Mouse (Mus musculus): ENCODE results near the gene R3hdm2. TPM values are rescaled to one million over a fixed set of nuclear protein-coding genes. Genes with fewer than 3 reads are reported as not detected.

The R3hdm2 gene
- total RNA-seq, 2 experiments from 2014 or later: 158 to 165 TPM

GRCm38 (mm10) chr10:127420131-127420530 is 40.0 kb downstream of the R3hdm2 start:
- intact Hi-C loops (cut with DNase I): no loop called here

GRCm38 (mm10) chr10:127420676-127421353 is 40.7 kb downstream of the R3hdm2 start:
- intact Hi-C loops (cut with DNase I): no loop called here
- no peak for DNase-seq

More at GRCm38 (mm10) chr10:127420131-127420530, 40.0 kb downstream of the R3hdm2 start:
- DNase-seq: no peak

DNA sequence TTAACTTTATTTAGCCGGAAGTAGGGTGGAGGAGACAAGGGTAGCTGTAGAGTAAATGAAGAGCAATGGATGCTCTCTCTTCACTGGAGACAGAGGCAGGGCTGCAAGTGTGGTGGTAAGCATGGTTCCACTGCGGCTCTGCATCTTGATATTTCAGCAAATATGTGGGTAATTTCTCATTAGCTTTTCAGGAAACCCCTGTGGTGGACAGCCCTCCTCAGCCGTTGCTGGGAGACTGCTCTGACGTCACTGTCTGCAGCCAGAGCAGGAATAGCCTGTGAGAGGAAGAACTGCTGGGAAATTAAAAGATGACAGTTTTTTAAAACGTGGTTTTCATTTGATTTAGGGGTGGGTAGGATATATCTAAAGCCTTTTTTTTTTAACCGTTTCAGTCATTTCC is 41.9 kb downstream of the R3hdm2 start:
- DNase-seq: peak; percentile 39
- intact Hi-C loops (cut with DNase I): no loop called here

DNA sequence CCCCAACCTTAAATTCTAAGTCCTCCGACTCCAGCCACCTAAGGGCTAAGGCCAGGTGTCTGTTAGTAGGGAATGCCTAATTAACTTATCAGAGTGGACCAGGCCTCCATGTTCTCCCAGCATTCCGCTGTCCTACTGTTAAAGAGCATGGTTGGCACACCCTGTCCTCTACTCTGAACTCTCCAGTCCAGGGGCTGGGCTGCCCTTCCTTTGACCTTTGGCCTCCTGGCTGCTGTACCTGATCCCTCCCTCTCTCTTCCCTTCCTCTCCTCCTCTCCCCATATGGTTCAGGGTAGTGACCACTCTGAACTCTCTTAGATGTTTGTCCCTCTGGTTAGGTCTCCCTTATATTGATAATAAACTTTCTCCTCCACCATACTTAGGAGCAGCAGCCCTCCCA is 45.7 kb downstream of the R3hdm2 start:
- intact Hi-C loops (cut with DNase I): no loop called here
- DNase-seq: no peak

DNA sequence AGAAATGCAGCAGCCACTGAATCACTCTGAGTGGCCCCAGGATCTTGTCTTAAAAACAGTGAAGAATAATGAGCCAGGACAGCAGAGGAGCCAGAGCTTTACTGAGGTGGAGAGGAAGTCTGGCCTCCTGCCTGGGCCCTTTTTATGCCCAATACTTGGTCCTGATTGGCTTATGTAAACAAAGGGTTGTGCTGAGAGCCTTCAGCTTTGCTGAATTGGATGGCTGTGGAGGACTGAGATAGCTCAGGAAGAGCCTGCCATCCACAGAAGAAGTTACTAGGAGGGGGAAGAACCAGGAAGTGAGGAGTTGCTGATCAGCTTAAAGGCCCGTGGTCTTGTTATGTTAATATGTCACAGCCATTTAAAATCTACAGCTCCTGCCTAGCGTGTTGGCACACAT is 46.5 kb downstream of the R3hdm2 start:
- DNase-seq: peak; percentile 12
- intact Hi-C loops (cut with DNase I): no loop called here

GRCm38 (mm10) chr10:127427107-127427506 is 47.0 kb downstream of the R3hdm2 start:
- intact Hi-C loops (cut with DNase I): no loop called here

GRCm38 (mm10) chr10:127427987-127428386 is 47.9 kb downstream of the R3hdm2 start:
- DNase-seq: no peak
- intact Hi-C loops (cut with DNase I): no loop called here

More at GRCm38 (mm10) chr10:127427107-127427506, 47.0 kb downstream of the R3hdm2 start:
- DNase-seq: no peak

DNA sequence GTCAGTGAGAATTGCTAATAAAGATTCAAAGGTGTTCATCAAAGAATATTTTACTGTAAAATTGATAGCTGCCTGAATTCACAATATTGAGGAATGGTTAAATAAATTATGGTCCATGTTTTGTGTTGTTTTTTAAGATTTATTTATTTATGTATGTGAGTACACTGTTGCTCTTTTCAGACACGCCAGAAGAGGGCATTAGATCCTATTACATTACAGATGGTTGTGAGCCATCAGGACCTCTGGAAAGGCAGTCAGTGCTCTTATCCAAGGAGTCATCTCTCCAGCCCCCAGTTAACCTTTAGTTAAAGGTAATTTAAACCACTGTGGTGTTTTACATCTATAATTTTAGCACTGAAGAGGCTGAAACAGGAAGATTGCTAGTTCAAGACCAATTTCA is 49.4 kb downstream of the R3hdm2 start:
- intact Hi-C loops (cut with DNase I): no loop called here
- no peak for DNase-seq

GRCm38 (mm10) chr10:127432466-127432865 is 52.3 kb downstream of the R3hdm2 start:
- intact Hi-C loops (cut with DNase I): no loop called here
- no peak for DNase-seq

GRCm38 (mm10) chr10:127437354-127438113 is 57.4 kb downstream of the R3hdm2 start:
- DNase-seq: no peak
- intact Hi-C loops (cut with DNase I): no loop called here

- intact Hi-C loops (cut with DNase I): no loop called here
- DNase-seq: no peak
Measured at GRCm38 (mm10) chr10:127453701-127454100, 73.6 kb downstream of the R3hdm2 start.

- intact Hi-C loops (cut with DNase I): no loop called here
- DNase-seq: no peak
Measured at GRCm38 (mm10) chr10:127462411-127463096, 82.4 kb downstream of the R3hdm2 start.

DNA sequence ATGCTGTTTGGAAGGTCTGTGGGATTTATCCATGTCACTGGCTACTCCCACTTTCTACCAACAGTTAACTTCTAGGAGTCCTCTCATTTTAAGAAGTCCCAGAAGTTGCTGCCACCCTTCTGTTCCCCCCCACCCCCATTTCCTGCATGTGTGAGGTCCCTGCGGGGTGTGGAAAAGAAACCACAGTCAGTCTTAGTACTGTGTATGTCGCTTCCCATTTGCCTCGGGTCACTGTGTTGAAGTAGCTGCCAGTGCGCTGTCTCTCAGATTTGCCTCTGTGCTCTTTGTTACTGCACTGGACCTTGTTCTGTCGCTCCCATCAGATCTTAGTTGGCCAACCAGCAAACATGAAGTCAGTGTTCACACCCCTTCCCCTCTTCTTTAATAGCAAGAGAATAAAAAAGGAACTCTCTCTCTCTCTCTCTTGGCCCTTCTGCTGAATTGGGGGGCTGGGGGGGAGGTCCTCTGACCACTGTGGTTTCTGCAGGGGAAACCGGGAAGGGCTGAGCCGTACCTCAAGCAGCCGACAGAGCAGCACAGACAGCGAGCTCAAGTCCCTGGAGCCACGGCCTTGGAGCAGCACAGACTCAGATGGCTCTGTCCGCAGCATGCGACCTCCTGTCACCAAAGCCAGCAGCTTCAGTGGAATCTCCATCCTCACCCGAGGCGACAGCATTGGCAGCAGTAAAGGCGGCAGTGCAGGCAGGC is 91.3 kb downstream of the R3hdm2 start:
- intact Hi-C loops (cut with DNase I): no loop called here
- no peak for DNase-seq

DNA sequence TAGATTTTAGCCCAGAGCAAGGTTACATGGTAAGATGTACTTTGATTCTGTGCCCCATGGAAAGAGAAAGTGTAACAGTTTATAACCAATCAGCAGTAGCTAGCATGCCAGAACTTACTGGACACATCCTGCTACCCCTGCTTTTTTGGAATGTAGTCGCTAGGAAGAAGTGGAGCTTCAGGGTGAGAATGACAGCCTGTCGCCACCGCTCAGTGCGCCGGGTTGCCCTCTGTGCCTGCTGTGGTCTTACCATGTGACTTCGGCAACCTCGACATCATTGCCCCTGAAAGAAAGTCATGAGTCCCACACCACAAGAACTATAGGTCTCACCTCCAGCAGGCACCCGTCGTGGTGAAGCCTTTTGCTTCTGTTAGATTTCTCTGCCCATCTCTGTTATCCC is 92.6 kb downstream of the R3hdm2 start:
- intact Hi-C loops (cut with DNase I): no loop called here
- no peak for DNase-seq

- DNase-seq: no peak
- intact Hi-C loops (cut with DNase I): no loop called here
Measured at GRCm38 (mm10) chr10:127475175-127475574, 95.0 kb downstream of the R3hdm2 start.

DNA sequence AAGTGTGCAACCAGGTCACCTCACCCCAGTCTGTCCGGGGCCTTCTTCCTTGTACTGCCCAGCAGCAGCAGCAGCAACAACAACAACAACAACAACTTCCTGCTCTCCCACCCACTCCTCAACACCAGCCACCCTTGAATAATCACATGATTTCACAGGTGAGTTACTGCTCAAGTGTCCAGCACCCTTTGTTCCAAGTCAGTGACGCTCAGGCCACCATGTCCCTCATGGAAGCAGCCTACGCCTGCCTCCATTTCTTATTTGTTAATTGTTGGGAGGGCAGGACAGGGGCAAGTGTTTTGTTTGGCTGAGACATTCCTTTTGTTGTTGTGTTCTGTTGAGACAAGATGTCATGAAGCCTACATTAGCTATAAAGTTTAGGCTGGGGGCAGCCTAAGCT is 96.4 kb downstream of the R3hdm2 start:
- no peak for DNase-seq
- intact Hi-C loops (cut with DNase I): no loop called here

GRCm38 (mm10) chr10:127477301-127477700 is 97.2 kb downstream of the R3hdm2 start:
- DNase-seq: no peak
- intact Hi-C loops (cut with DNase I): no loop called here

DNA sequence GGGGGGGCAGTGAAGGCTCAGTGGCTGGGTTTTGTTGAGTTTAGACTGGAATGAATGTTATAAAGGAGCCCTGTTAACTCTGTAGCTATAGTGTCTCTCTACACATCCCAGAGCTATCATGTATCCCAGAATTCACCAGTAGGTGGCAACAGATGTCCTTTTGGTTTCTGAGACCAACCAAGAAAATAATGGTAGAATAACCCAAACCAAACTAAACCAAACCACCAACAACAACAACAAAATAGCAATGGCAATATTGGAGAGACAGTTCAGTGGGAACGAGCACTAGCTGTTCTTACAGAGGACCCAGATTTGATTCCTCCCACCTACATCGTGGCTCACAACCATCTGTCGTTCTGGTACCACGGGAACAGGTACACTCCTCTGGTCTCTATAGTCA is 99.0 kb downstream of the R3hdm2 start:
- DNase-seq: no peak
- intact Hi-C loops (cut with DNase I): no loop called here

DNA sequence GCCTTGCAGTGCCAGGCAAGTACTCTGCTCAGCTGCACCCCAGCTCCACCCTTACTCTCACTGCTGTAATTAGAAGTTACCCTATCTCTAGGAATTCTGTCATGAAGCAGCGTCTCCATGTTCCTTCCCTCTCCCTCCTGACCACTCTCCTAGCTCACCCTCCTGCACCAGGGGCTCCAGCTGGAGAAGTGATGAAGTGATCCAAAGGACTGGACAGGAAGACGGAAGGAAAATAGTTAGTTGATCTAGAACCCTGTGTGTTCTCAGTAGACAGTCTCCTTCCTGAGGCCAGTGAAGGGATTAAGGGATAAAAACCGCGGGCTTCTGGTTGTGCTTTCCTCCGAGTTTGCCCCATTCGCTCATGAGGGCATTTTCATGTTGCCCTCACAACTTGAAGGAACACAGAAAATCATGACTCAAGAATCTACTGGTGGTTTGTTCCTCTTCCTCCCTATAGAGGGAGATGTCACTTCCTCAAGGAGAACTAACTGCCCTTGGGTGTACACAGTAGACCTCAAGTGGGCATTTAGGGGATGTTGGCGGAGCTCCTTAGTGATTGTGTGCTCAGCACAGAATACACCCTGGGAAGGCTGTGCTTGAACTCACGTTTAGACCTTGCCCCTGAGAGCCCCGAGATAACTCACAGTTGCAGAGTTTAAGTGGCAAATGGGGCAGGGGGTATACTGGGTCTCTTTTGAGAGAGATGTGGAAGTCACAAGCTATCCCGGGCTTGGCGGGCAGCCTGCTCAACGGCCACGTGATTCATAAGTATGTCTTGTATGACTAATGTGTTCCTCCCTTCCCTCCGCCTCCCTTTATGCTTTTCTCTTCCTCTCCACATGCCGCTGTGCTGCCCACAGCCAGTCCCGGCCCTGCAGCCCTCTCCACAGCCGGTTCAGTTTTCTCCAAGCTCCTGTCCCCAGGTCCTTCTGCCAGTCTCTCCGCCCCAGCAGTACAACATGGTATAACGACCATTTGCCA is 101.0 kb downstream of the R3hdm2 start:
- peak; percentile 36 for DNase-seq
- intact Hi-C loops (cut with DNase I): no loop called here

DNA sequence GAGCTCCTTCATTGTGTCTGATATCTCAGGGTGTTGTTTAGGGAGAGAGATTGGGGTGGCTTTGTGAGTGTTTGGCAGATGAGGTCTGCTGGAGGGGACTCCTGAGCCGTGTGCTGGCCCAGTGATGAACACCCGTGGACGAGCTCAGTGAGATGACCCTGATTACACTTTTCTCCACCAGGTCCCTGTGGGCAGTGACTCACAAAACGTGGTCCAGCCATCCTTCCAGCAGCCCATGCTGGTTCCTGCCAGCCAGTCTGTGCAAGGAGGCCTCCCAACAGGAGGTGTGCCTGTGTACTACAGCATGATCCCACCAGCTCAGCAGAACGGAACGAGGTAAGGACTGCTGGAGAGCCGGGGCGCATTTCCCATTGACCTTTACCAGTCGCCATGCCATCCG is 105.1 kb downstream of the R3hdm2 start:
- no peak for DNase-seq
- intact Hi-C loops (cut with DNase I): no loop called here
